Mouse (Mus musculus) neural tube, embryonic 11.5 days (tissue): ENCODE measurements around the gene Osbpl3. TPM values are rescaled to one million over a fixed set of nuclear protein-coding genes. Genes with fewer than 3 reads are reported as not detected.

Source experiments
- ATAC-seq: fragments of 200-750 bp; cut with Nextera tagmentation; 2 replicates; pipeline ENCODE4 v1.8.0; 2017; ENCODE audit warnings: moderate number of reproducible peaks, mild to moderate bottlenecking, moderate TSS enrichment, moderate library complexity; ENCODE audit not compliant: insufficient read depth, low FRiP score, low TSS enrichment
- DNase-seq: peaks from one replicate; pipeline ENCODE4 v3.0.0-alpha.2; 2015; ENCODE audit warnings: low spot score
- H3K27ac ChIP-seq: fragments of 300-500 bp; sonication (generic); 2 replicates; pipeline ENCODE4 v1.5.1; 2014; ENCODE audit warnings: low read depth, mild to moderate bottlenecking, low read length
- H3K27me3 ChIP-seq: fragments of 300-500 bp; sonication (generic); 2 replicates; pipeline ENCODE4 v1.6.1; 2014; ENCODE audit warnings: mild to moderate bottlenecking, low read length, mixed read lengths; ENCODE audit not compliant: control insufficient read depth, insufficient read depth
- H3K36me3 ChIP-seq: fragments of 300-500 bp; sonication (generic); 2 replicates; pipeline ENCODE4 v1.6.1; 2014; ENCODE audit warnings: mild to moderate bottlenecking, low read length, moderate library complexity, mixed read lengths; ENCODE audit not compliant: control insufficient read depth, insufficient read depth
- H3K4me1 ChIP-seq: fragments of 300-500 bp; sonication (generic); 2 replicates; pipeline ENCODE4 v1.6.1; 2014; ENCODE audit warnings: low read length, mixed read lengths; ENCODE audit not compliant: control insufficient read depth, insufficient read depth
- H3K4me2 ChIP-seq: fragments of 300-500 bp; sonication (generic); 2 replicates; pipeline ENCODE4 v1.6.1; 2014; ENCODE audit warnings: low read depth, mild to moderate bottlenecking, moderate library complexity
- H3K4me3 ChIP-seq: fragments of 300-500 bp; sonication (generic); 2 replicates; pipeline ENCODE4 v1.5.1; 2014; ENCODE audit warnings: low read depth, low read length
- H3K9ac ChIP-seq: fragments of 300-500 bp; sonication (generic); 2 replicates; pipeline ENCODE4 v1.6.1; 2014; ENCODE audit warnings: mild to moderate bottlenecking, low read length
- H3K9me3 ChIP-seq: fragments of 300-500 bp; sonication (generic); 2 replicates; pipeline ENCODE4 v1.6.1; 2016; ENCODE audit warnings: low read length; ENCODE audit not compliant: control insufficient read depth
- WGBS: fragments of 180-500 bp; shearing (Covaris S2); extraction: QIAGEN DNeasy Blood & Tissue Kit; methylation state at CpG from one replicate; pipeline ENCODE4 v1.1.7; 2014; 5-methylcytosine and 5-hydroxymethylcytosine counted together
- polyA plus RNA-seq: library from polyadenylated mRNA; unstranded; fragments of >200 nt; fragmentation: Nextera tagmentation; extraction: Ambion mirVana; gene quantifications from 2 replicates; pipeline ENCODE4 v1.2.1, GENCODE M21; 2014

The Osbpl3 gene
- polyA plus RNA-seq, 1 experiment from 2014 or later = 5.0 TPM

DNA sequence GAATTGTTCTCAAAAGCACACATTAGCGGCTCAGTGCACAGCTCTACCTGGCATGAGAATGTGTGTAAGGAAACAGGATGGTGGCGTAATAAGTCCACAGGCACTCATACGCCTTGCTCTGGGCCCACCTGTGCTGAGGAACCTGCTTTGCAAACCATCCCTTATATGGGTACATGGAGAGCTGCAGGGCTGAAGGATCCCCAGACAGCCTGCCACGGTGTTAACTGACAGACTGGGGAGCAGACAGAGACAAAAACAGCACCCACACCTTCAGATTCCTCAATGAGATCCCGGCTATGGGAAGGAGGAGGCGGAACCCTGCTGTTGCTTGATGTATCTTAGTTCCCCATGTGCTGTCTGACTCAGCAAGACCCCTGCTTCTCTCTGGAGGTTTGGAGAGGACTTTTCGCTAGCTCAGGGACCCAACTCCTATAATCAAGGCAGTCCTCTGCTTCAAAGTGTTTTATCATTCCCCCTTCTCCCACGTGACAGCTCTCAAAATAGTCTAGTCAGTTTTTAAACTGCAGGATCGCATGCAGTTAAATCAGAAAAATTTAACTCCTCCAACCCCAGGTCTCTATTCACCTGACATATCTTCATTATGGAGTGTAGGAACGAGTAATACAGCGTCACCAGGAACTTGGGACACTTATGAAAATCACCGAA is 141.5 kb downstream of the Osbpl3 start:
- DNase-seq (no peak), ATAC-seq (no peak)
- 83% methylated on average over 12 of the region's 12 CpGs for WGBS
- Histone ChIP-seq H3K9ac (no peak overlapping the region), H3K4me3 (no peak overlapping the region), H3K9me3 (no peaks in the 10 kb centered on the region), H3K36me3 (no peaks in the 10 kb centered on the region), H3K4me1 (no peaks in the 10 kb centered on the region), H3K27ac (no peak overlapping the region), H3K27me3 (no peaks in the 10 kb centered on the region), H3K4me2 (no peak overlapping the region)

DNA sequence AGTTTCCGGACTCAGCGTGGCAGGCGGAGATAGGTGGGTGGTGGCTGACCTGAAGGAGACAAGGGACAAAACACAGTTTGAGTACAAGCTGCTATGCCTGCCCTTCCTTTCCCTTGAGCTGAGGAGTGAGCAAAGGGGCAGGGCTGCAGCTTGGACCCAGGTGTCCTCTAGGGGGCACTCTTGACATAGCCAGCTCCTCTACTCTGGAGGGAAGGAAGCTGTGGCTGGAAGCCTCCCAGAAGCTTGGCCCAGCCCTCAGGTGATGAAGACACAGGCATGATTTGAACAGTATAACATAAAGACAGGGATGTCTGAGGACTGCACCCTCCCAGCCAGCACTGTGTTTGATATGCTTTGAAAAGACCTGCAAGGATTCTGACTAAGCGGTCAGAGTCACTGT is 143.4 kb downstream of the Osbpl3 start:
- H3K27ac ChIP-seq = no peak overlapping the region
- no peak overlapping the region for H3K9ac ChIP-seq
- no peak overlapping the region for H3K4me2 ChIP-seq
- ATAC-seq = no peak
- H3K36me3 ChIP-seq = no peaks in the 10 kb centered on the region
- WGBS = 36% methylated on average over 4 of the region's 4 CpGs
- H3K27me3 ChIP-seq = no peaks in the 10 kb centered on the region
- DNase-seq = peak; percentile 76
- H3K4me3 ChIP-seq = no peak overlapping the region
- H3K9me3 ChIP-seq = no peaks in the 10 kb centered on the region
- H3K4me1 ChIP-seq = no peaks in the 10 kb centered on the region

DNA sequence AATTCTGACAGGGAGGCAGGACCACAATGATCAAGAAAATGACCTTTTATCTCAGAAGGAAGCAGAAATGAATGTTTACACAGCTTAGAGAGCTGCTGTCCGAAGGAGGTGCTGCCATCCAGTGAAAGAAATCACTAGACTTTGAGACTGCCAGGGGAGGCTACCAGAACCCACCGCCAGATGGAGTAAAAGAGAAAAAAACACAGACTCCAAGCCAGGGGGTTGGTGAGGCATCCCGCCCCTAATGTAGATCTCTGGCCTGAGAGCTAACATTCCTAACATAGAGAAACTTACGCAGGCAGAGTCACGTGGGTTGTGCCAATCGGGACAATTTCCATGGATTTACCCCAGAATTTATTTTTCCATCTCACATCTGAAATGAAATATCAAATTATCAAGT is 147.0 kb downstream of the Osbpl3 start:
- H3K4me1 ChIP-seq = no peaks in the 10 kb centered on the region
- no peaks in the 10 kb centered on the region for H3K27me3 ChIP-seq
- H3K9me3 ChIP-seq = no peaks in the 10 kb centered on the region
- H3K27ac ChIP-seq = no peak overlapping the region
- H3K4me2 ChIP-seq = no peak overlapping the region
- 51% methylated on average over 6 of the region's 6 CpGs for whole genome bisulfite sequencing
- ATAC-seq (no peak), DNase-seq (peak; percentile 58)
- no peak overlapping the region for H3K4me3 ChIP-seq
- H3K9ac ChIP-seq = no peak overlapping the region
- no peaks in the 10 kb centered on the region for H3K36me3 ChIP-seq

DNA sequence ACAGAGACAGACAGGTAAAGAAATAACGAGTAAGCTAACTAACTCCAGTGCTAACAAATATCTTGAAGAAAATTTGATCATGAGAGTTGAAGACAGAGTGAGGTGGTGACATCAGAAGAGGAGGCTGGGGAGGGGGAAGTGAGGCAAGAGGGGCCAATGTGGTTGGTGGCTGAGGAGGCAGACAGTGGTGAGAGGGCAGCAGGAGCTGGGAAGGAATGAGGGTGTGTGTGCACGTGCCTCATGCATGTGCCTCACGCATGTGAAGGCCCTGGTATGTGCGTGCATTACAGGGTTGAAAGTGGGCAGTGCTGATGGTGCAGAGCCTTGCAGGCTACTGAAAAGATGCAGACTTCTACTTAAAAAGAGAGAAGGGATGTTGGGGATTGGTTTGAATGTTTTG is 149.4 kb downstream of the Osbpl3 start:
- H3K9me3 ChIP-seq = no peaks in the 10 kb centered on the region
- no peaks in the 10 kb centered on the region for H3K4me1 ChIP-seq
- no peak overlapping the region for H3K4me3 ChIP-seq
- no peak overlapping the region for H3K9ac ChIP-seq
- no peak overlapping the region for H3K27ac ChIP-seq
- ATAC-seq = no peak
- H3K27me3 ChIP-seq = no peaks in the 10 kb centered on the region
- no peak for DNase-seq
- 79% methylated on average over 4 of the region's 4 CpGs for WGBS
- H3K36me3 ChIP-seq = no peaks in the 10 kb centered on the region
- no peak overlapping the region for H3K4me2 ChIP-seq

DNA sequence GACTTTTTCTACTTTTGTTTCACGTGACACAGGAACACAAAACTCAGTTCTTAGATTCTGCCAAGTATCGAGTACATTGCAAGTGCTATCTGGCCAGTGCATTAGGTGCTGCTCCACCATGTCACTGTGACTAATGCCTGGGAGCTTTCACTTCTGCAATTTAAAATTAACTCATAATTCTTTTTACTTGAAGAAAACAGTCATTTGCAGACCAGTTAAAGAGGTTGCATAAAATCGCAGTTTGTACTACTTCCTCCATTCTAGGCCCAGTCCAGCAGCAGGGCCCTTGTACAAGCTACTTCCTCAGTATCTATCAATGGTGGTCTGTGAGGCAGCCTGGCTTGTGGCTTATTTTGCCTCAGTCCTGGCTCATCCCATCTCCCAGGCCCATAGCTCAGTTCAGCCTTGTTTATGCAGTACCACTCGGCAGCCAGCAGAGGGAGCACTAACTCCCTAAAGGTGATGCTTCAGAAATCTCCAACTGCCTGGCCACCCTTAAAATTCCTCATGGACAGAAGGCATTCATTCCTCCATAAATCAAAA is 151.0 kb downstream of the Osbpl3 start:
- ATAC-seq (no peak), DNase-seq (peak; percentile 71)
- H3K4me2 ChIP-seq = no peak overlapping the region
- no peaks in the 10 kb centered on the region for H3K27me3 ChIP-seq
- H3K4me1 ChIP-seq = no peaks in the 10 kb centered on the region
- H3K36me3 ChIP-seq = no peaks in the 10 kb centered on the region
- H3K9ac ChIP-seq = no peak overlapping the region
- 69% methylated on average over 4 of the region's 4 CpGs for WGBS
- no peaks in the 10 kb centered on the region for H3K9me3 ChIP-seq
- no peak overlapping the region for H3K27ac ChIP-seq
- no peak overlapping the region for H3K4me3 ChIP-seq

DNA sequence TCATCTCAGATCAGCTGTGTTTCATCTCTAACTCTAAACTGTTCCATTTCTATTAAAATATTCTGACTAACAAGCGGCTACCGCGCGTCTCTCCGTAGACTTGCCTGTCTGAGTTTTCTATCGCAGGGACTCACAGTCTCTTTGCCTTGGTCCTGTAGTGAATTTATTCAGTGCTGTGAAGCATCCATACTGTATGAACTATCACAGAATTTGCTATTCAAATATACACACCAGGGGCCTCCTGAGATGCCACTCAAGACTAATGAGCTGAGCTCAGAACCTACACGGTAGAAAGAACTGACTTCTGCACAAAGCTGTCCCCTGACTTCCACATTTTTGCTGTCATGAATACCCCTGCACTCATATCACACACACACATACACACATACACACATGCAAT is 154.9 kb downstream of the Osbpl3 start:
- Histone ChIP-seq H3K4me1 (no peaks in the 10 kb centered on the region), H3K9me3 (no peaks in the 10 kb centered on the region), H3K4me2 (no peak overlapping the region), H3K36me3 (no peaks in the 10 kb centered on the region), H3K27me3 (no peaks in the 10 kb centered on the region), H3K9ac (no peak overlapping the region), H3K27ac (no peak overlapping the region), H3K4me3 (no peak overlapping the region)
- WGBS = 91% methylated on average over 7 of the region's 7 CpGs
- no peak for ATAC-seq
- no peak for DNase-seq

DNA sequence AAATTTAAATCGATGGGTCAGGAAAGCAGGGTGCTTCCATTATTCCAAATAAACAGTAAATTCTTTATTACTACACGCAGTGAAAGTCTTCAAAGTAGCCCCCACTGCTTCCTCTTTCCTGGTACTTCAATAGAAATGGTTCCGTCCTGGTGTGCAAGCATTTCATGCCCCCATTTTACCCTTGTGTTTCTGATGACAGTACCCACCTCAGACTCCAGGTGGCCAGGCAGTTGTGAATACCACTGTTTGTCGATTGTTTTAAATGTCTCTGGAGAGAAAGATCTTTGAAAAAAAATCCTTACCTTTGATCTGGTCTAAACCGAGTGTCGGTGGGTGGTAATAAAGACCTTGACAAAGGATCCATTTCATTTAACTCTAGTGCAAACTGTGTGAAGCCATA is 155.4 kb downstream of the Osbpl3 start:
- H3K4me2 ChIP-seq = no peak overlapping the region
- H3K4me3 ChIP-seq = no peak overlapping the region
- H3K27ac ChIP-seq = no peak overlapping the region
- H3K27me3 ChIP-seq = no peaks in the 10 kb centered on the region
- ATAC-seq = no peak
- WGBS = 57% methylated on average over 6 of the region's 6 CpGs
- H3K9ac ChIP-seq = no peak overlapping the region
- no peaks in the 10 kb centered on the region for H3K4me1 ChIP-seq
- DNase-seq = no peak
- H3K9me3 ChIP-seq = no peaks in the 10 kb centered on the region
- no peaks in the 10 kb centered on the region for H3K36me3 ChIP-seq

GRCm38 (mm10) chr6:50299071-50299470 is 156.9 kb downstream of the Osbpl3 start:
- no peaks in the 10 kb centered on the region for H3K36me3 ChIP-seq
- ATAC-seq = no peak
- 80% methylated on average over 7 of the region's 7 CpGs for WGBS
- no peaks in the 10 kb centered on the region for H3K27me3 ChIP-seq
- H3K9me3 ChIP-seq = no peaks in the 10 kb centered on the region
- H3K9ac ChIP-seq = no peak overlapping the region
- DNase-seq = no peak
- H3K27ac ChIP-seq = no peak overlapping the region
- no peak overlapping the region for H3K4me3 ChIP-seq
- no peak overlapping the region for H3K4me2 ChIP-seq
- H3K4me1 ChIP-seq = no peaks in the 10 kb centered on the region

DNA sequence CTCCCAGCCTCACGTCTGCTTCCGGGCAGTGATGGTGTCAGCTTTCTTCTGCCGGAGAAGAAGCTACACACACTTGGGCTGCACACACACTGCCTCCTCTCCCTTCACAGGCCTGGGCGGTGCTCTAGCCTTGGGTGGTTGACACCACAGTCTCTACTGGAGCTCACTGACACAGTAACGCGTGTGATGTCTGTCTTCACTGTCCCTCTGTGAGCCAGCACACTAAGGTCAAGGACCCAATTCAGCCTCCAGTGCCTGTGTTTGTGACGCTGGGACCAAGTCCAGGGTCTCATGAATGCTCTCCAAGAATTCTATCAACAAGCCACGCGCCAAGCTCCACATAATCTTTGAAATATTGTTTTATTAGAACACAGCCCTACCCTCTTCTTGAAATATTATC is 158.3 kb downstream of the Osbpl3 start:
- no peak for DNase-seq
- H3K27ac ChIP-seq = no peak overlapping the region
- H3K27me3 ChIP-seq = no peaks in the 10 kb centered on the region
- no peaks in the 10 kb centered on the region for H3K4me1 ChIP-seq
- 91% methylated on average over 9 of the region's 9 CpGs for WGBS
- H3K36me3 ChIP-seq = no peaks in the 10 kb centered on the region
- H3K9ac ChIP-seq = no peak overlapping the region
- ATAC-seq = no peak
- H3K4me2 ChIP-seq = no peak overlapping the region
- no peaks in the 10 kb centered on the region for H3K9me3 ChIP-seq
- H3K4me3 ChIP-seq = no peak overlapping the region
